Mouse (Mus musculus) kidney, postnatal 4 days (tissue): ENCODE measurements at regions not wholly inside any gene's neighbourhood (a gene's known extent, or its start where the extent isn't known, plus 50 kb on each side); places are given as distances from the start of the nearest gene placed in this dataset.

ENCODE experiments used
- DNase-seq, 2 experiments: peaks; one replicate each; pipeline ENCODE4 v3.0.0; 2021; ENCODE audit warnings: mixed read lengths in 2 of 2

DNA sequence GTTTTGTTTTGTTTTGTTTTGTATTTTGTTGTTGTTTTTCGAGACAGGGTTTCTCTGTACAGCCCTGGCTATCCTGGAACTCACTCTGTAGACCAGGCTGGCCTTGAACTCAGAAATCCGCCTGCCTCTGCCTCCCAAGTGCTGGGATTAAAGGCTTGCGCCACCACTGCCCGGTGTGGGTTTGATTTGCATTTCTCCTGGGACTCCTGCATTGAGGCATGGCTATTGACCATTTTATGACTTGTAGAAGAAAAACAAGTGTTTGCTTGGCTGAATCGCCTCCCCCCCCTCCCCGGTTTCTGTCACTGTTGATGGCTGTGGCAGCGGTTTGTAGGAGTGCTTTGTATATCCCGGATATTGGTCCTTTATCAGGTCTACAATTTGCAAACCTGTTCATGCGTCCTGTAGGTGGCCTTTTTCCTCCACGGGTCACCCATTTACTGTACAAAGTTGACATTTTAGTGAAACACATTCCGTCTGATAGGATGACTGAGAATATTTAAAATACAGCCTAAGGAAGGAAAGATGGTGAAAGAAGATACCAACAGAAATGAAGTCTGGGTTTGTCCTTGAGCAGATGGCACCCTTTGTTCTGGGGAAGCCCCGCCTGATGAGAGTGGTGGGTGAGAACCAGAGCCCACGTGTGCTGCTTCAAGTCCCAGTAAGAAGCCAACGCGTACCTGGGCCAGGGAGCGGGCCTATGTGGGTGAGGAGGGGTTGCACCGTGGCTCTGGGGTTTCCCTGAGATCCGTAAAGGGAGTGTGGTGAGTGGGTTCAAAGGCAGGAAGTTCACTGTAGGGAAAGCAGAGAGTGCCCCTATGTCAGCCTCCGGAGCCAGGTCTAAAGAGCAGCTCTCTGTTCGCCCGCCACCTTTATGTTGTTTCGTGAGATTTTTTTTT is 52.6 kb upstream of the Smndc1 start:
- DNase-seq = no peak

- no peak for DNase-seq
Measured at GRCm38 (mm10) chr19:53442132-53442610, 51.8 kb upstream of the Smndc1 start.

- DNase-seq = no peak
Measured at GRCm38 (mm10) chr19:53441449-53442131, 51.2 kb upstream of the Smndc1 start.

GRCm38 (mm10) chr19:53440327-53441055 is 50.1 kb upstream of the Smndc1 start:
- DNase-seq = no peak
